Mouse (Mus musculus) spleen, adult 12 weeks (tissue): Measurements from ENCODE around the gene Cdca4.

Experiments used
- DNase-seq: peaks from one replicate; pipeline ENCODE4 v3.0.0; 2022; ENCODE audit warnings: low spot score

Gene Cdca4

GRCm38 (mm10) chr12:112829244-112829864, at the start of gene Cdca4:
TSS of gene Cdca4 (minus strand) at chr12:112829423.
- peak; percentile 98 for DNase-seq

GRCm38 (mm10) chr12:112877607-112878020, 48.4 kb upstream of the Cdca4 start:
- no peak for DNase-seq

- no peak for DNase-seq
Measured at GRCm38 (mm10) chr12:112877073-112877576, 47.9 kb upstream of the Cdca4 start.

GRCm38 (mm10) chr12:112876332-112877072, 47.3 kb upstream of the Cdca4 start:
- no peak for DNase-seq

GRCm38 (mm10) chr12:112875225-112876013, 46.2 kb upstream of the Cdca4 start:
- peak; percentile 70 for DNase-seq

- DNase-seq = no peak
Measured at GRCm38 (mm10) chr12:112874199-112874598, 45.0 kb upstream of the Cdca4 start.

GRCm38 (mm10) chr12:112873452-112874190, 44.4 kb upstream of the Cdca4 start:
- DNase-seq = no peak

- DNase-seq = no peak
Measured at GRCm38 (mm10) chr12:112872991-112873390, 43.8 kb upstream of the Cdca4 start.

- no peak for DNase-seq
Measured at GRCm38 (mm10) chr12:112871272-112871671, 42.0 kb upstream of the Cdca4 start.

- DNase-seq = no peak
Measured at GRCm38 (mm10) chr12:112870775-112871174, 41.6 kb upstream of the Cdca4 start.

GRCm38 (mm10) chr12:112869783-112870204, 40.6 kb upstream of the Cdca4 start:
- DNase-seq = no peak

- no peak for DNase-seq
Measured at GRCm38 (mm10) chr12:112868178-112869087, 39.2 kb upstream of the Cdca4 start, which contains the start of gene Gpr132. TSS of gene Gpr132 (minus strand) at chr12:112868228.

- no peak for DNase-seq
Measured at GRCm38 (mm10) chr12:112867106-112867674, 38.0 kb upstream of the Cdca4 start.

- no peak for DNase-seq
Measured at GRCm38 (mm10) chr12:112866467-112867080, 37.4 kb upstream of the Cdca4 start.

GRCm38 (mm10) chr12:112864804-112865203, 35.6 kb upstream of the Cdca4 start:
- DNase-seq = no peak

- no peak for DNase-seq
Measured at GRCm38 (mm10) chr12:112861911-112862321, 32.7 kb upstream of the Cdca4 start.

GRCm38 (mm10) chr12:112860765-112861164, 31.5 kb upstream of the Cdca4 start:
- DNase-seq = no peak

GRCm38 (mm10) chr12:112859930-112860329, 30.7 kb upstream of the Cdca4 start:
- DNase-seq = no peak

GRCm38 (mm10) chr12:112858581-112859336, 29.5 kb upstream of the Cdca4 start:
- DNase-seq = no peak
